Mouse (Mus musculus): ENCODE results near the gene Spata13. TPM values are rescaled to one million over a fixed set of nuclear protein-coding genes. Genes with fewer than 3 reads are reported as not detected.

Spata13 gene
- polyA plus RNA-seq, 1 experiment from 2014 or later = 73.2 TPM

DNA sequence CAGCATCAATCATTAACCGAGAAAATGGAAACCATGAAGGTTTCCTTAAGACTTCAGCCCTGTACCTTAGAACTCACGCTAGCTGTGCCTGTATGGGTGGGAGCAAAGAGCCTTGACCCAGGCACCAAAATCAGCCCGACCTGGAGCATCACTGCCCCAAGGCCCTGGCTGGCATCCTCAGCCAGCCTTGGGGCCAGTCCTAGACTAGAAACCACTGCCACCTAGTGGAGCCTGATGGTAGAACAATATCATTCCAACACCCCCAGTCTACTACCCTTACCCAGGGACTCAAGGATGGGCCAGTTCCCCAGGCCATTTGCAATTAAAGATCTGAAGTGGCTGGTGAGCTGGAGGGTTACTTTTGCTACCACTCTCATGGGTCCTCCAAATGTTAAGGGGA is 156.3 kb downstream of the Spata13 start:
- ATAC-seq (ENCODE audit: low FRiP score) = no peak
- H3K36me3 ChIP-seq (ENCODE audit: control insufficient read depth, insufficient read depth, low read length) = no peaks in the 10 kb centered on the region

GRCm38 (mm10) chr14:60796600-60797322 is 163.0 kb downstream of the Spata13 start:
- H3K4me3 ChIP-seq (ENCODE audit: low read depth, low read length) = no peak overlapping the region
- H3K9me3 ChIP-seq (ENCODE audit: control insufficient read depth, low read length) = no peaks in the 10 kb centered on the region
- ATAC-seq (ENCODE audit: low FRiP score) (no peak), DNase-seq (ENCODE audit: low spot score) (no peak)
- WGBS = 89% methylated on average over 4 of the region's 4 CpGs
- no peaks in the 10 kb centered on the region for H3K4me1 ChIP-seq (replicated peaks; ENCODE audit: control insufficient read depth, insufficient read depth, low read length)
- H3K27me3 ChIP-seq (ENCODE audit: control insufficient read depth, insufficient read depth, low read length) = no peaks in the 10 kb centered on the region
- H3K27ac ChIP-seq (ENCODE audit: low read depth, low read length) = no peak overlapping the region
- H3K36me3 ChIP-seq (ENCODE audit: control insufficient read depth, insufficient read depth, low read length) = no peaks in the 10 kb centered on the region
- no peak overlapping the region for H3K9ac ChIP-seq (ENCODE audit: low read depth, low read length)
- H3K4me2 ChIP-seq (replicated peaks; ENCODE audit: low read depth, low read length) = no peak overlapping the region

More for the DNA sequence above, 156.3 kb downstream of the Spata13 start:
- Histone ChIP-seq H3K27me3 (ENCODE audit: control insufficient read depth, insufficient read depth, low read length) (no peaks in the 10 kb centered on the region), H3K4me2 (replicated peaks; ENCODE audit: low read depth, low read length) (no peak overlapping the region), H3K9ac (ENCODE audit: low read depth, low read length) (no peak overlapping the region), H3K9me3 (ENCODE audit: control insufficient read depth, low read length) (no peaks in the 10 kb centered on the region), H3K4me3 (ENCODE audit: low read depth, low read length) (no peak overlapping the region), H3K27ac (ENCODE audit: low read depth, low read length) (no peak overlapping the region), H3K4me1 (replicated peaks; ENCODE audit: control insufficient read depth, insufficient read depth, low read length) (no peaks in the 10 kb centered on the region)
- 31% methylated on average over 3 of the region's 3 CpGs for WGBS
- DNase-seq (ENCODE audit: low spot score) = peak; percentile 81

DNA sequence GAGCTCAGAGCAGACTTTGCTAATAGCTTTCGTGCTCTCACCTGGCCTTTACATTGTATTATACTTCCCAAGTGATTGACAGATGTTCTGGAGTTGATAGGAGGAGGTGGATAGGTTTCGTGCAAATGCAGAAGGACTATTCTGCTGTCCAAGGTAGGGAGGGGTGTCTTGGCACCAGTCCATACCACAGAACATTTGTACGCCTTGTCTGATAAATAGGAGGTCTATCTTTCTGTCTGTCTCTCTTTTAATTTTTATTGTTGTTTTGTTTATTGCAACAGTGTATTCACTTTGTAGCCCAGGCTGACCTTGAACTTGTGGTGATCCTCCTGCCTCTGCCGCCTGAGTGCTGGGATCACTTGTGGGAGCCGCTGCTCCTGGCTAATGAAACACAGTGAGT is 163.8 kb downstream of the Spata13 start:
- Histone ChIP-seq H3K9ac (ENCODE audit: low read depth, low read length) (no peak overlapping the region), H3K27me3 (ENCODE audit: control insufficient read depth, insufficient read depth, low read length) (no peaks in the 10 kb centered on the region), H3K4me3 (ENCODE audit: low read depth, low read length) (no peak overlapping the region), H3K36me3 (ENCODE audit: control insufficient read depth, insufficient read depth, low read length) (no peaks in the 10 kb centered on the region), H3K27ac (ENCODE audit: low read depth, low read length) (no peak overlapping the region), H3K9me3 (ENCODE audit: control insufficient read depth, low read length) (no peaks in the 10 kb centered on the region), H3K4me1 (replicated peaks; ENCODE audit: control insufficient read depth, insufficient read depth, low read length) (no peaks in the 10 kb centered on the region), H3K4me2 (replicated peaks; ENCODE audit: low read depth, low read length) (no peak overlapping the region)
- ATAC-seq (ENCODE audit: low FRiP score) (no peak), DNase-seq (ENCODE audit: low spot score) (no peak)
- 94% methylated on average over 5 of the region's 5 CpGs for WGBS

- Histone ChIP-seq H3K4me3 (ENCODE audit: low read depth, low read length) (no peak overlapping the region), H3K4me2 (replicated peaks; ENCODE audit: low read depth, low read length) (no peak overlapping the region), H3K9ac (ENCODE audit: low read depth, low read length) (no peak overlapping the region), H3K27ac (ENCODE audit: low read depth, low read length) (no peak overlapping the region), H3K36me3 (ENCODE audit: control insufficient read depth, insufficient read depth, low read length) (no peaks in the 10 kb centered on the region), H3K4me1 (replicated peaks; ENCODE audit: control insufficient read depth, insufficient read depth, low read length) (no peaks in the 10 kb centered on the region), H3K27me3 (ENCODE audit: control insufficient read depth, insufficient read depth, low read length) (no peaks in the 10 kb centered on the region), H3K9me3 (ENCODE audit: control insufficient read depth, low read length) (no peaks in the 10 kb centered on the region)
- DNase-seq (ENCODE audit: low spot score) (no peak), ATAC-seq (ENCODE audit: low FRiP score) (no peak)
- WGBS = 89% methylated on average over 4 of the region's 4 CpGs
Measured at GRCm38 (mm10) chr14:60798721-60799120, 164.9 kb downstream of the Spata13 start.

DNA sequence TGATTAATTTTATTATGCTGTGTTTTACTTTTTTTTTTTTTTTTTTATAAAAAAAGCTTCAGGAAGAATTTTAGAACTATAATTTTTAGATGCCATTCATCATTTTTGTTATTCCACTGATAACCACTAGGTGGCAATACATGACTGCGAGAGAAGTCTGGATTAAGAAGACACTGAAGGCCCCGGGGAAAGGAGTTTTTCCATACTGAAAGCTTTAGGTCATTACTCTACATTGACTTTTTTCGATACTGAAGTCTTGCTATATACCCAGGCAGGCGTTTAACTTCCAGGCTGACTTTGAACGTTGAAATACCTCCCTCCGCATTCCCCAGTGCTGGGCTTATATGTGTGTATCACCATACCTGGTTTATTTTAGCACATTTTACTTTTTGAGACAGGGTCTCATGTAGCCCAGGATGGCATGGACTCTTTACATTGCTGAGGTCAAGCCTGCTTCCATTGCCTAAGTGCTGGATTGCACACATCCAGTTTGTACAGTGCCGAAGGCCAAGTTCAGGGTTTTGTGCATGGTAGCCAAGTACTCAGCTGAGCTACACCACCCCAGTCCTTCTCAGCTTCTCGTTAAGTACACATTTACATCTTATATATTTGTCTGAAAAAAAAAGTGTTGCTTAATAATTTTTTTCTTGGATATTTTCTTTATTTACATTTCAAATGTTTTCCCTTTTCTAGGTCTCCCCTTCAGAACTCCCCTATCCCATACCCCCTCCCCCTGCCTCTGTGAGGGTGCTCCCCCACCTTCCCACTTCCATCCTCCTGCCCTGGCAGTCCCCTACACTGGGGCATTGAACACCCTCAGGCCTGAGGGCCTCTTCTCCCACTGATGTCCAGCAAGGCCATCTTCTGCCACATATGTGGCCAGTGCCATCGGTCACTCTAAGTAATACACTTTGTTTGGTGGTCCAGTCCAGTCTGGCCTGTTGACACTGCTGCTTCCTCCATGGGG is 166.2 kb downstream of the Spata13 start:
- ATAC-seq (ENCODE audit: low FRiP score) = no peak
- 59% methylated on average over 9 of the region's 9 CpGs for WGBS

GRCm38 (mm10) chr14:60802026-60802425 is 168.2 kb downstream of the Spata13 start:
- H3K27ac ChIP-seq (ENCODE audit: low read depth, low read length) = no peak overlapping the region
- no peaks in the 10 kb centered on the region for H3K36me3 ChIP-seq (ENCODE audit: control insufficient read depth, insufficient read depth, low read length)
- no peak for ATAC-seq (ENCODE audit: low FRiP score)
- H3K9me3 ChIP-seq (ENCODE audit: control insufficient read depth, low read length) = no peaks in the 10 kb centered on the region
- H3K4me1 ChIP-seq (replicated peaks; ENCODE audit: control insufficient read depth, insufficient read depth, low read length) = no peaks in the 10 kb centered on the region
- H3K27me3 ChIP-seq (ENCODE audit: control insufficient read depth, insufficient read depth, low read length) = no peaks in the 10 kb centered on the region
- H3K4me3 ChIP-seq (ENCODE audit: low read depth, low read length) = no peak overlapping the region
- H3K4me2 ChIP-seq (replicated peaks; ENCODE audit: low read depth, low read length) = no peak overlapping the region
- no peak overlapping the region for H3K9ac ChIP-seq (ENCODE audit: low read depth, low read length)
- WGBS = 97% methylated on average over 13 of the region's 13 CpGs
- DNase-seq (ENCODE audit: low spot score) = no peak

More for the DNA sequence above, 166.2 kb downstream of the Spata13 start:
- Histone ChIP-seq H3K9me3 (ENCODE audit: control insufficient read depth, low read length) (no peaks in the 10 kb centered on the region), H3K36me3 (ENCODE audit: control insufficient read depth, insufficient read depth, low read length) (no peaks in the 10 kb centered on the region), H3K4me3 (ENCODE audit: low read depth, low read length) (no peak overlapping the region), H3K27ac (ENCODE audit: low read depth, low read length) (no peak overlapping the region), H3K27me3 (ENCODE audit: control insufficient read depth, insufficient read depth, low read length) (no peaks in the 10 kb centered on the region), H3K4me1 (replicated peaks; ENCODE audit: control insufficient read depth, insufficient read depth, low read length) (no peaks in the 10 kb centered on the region), H3K9ac (ENCODE audit: low read depth, low read length) (no peak overlapping the region), H3K4me2 (replicated peaks; ENCODE audit: low read depth, low read length) (no peak overlapping the region)
- DNase-seq (ENCODE audit: low spot score) = peak; percentile 63

DNA sequence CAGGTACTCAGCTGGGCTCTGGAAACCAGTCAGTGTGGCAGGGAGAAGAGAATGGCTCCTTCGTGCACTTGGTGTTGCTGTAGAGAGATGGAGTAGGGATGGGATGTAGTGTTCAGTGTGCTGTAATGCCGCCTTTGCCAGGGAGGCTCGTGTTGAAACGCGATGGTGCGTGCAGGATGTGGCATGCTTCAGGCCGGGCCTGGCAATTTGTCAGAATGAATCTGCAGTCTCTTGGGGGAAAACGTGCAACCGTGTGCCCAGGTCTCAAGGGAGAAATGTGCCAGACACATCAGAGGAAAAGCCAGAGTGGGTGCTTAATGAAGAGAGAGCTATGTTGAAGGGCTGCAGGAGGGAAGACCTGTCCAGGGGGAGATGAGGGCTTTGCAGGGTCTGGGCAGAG is 171.2 kb downstream of the Spata13 start:
- H3K4me3 ChIP-seq (ENCODE audit: low read depth, low read length) = no peak overlapping the region
- ATAC-seq (ENCODE audit: low FRiP score) (no peak), DNase-seq (ENCODE audit: low spot score) (no peak)
- no peak overlapping the region for H3K9ac ChIP-seq (ENCODE audit: low read depth, low read length)
- no peak overlapping the region for H3K27ac ChIP-seq (ENCODE audit: low read depth, low read length)
- H3K4me2 ChIP-seq (replicated peaks; ENCODE audit: low read depth, low read length) = no peak overlapping the region
- no peaks in the 10 kb centered on the region for H3K27me3 ChIP-seq (ENCODE audit: control insufficient read depth, insufficient read depth, low read length)
- 95% methylated on average over 9 of the region's 9 CpGs for WGBS
- H3K9me3 ChIP-seq (ENCODE audit: control insufficient read depth, low read length) = no peaks in the 10 kb centered on the region
- no peaks in the 10 kb centered on the region for H3K4me1 ChIP-seq (replicated peaks; ENCODE audit: control insufficient read depth, insufficient read depth, low read length)
- H3K36me3 ChIP-seq (ENCODE audit: control insufficient read depth, insufficient read depth, low read length) = no peaks in the 10 kb centered on the region

GRCm38 (mm10) chr14:60805871-60806270 is 172.1 kb downstream of the Spata13 start:
- DNase-seq (ENCODE audit: low spot score) = no peak
- Histone ChIP-seq H3K27ac (ENCODE audit: low read depth, low read length) (no peak overlapping the region), H3K4me2 (replicated peaks; ENCODE audit: low read depth, low read length) (no peak overlapping the region), H3K4me3 (ENCODE audit: low read depth, low read length) (no peak overlapping the region), H3K9me3 (ENCODE audit: control insufficient read depth, low read length) (no peaks in the 10 kb centered on the region), H3K27me3 (ENCODE audit: control insufficient read depth, insufficient read depth, low read length) (no peaks in the 10 kb centered on the region), H3K4me1 (replicated peaks; ENCODE audit: control insufficient read depth, insufficient read depth, low read length) (no peaks in the 10 kb centered on the region), H3K36me3 (ENCODE audit: control insufficient read depth, insufficient read depth, low read length) (no peaks in the 10 kb centered on the region), H3K9ac (ENCODE audit: low read depth, low read length) (no peak overlapping the region)
- 84% methylated on average over 1 of the region's 1 CpGs for WGBS
- ATAC-seq (ENCODE audit: low FRiP score) = no peak

Measured in hindbrain, embryonic 11.5 days (tissue).